In genomic region chr8:117542951-117543350, GRCm38 (mm10) we compare ENCODE assay signal across 20 mouse cellular contexts. TPM values are rescaled to one million over a fixed set of nuclear protein-coding genes. Genes with fewer than 3 reads are reported as not detected.
A peak's percentile ranks its signal among the peaks of the same experiment; 100 is the strongest.
DNase-seq lines count a peak whose midpoint lies in the region; ATAC-seq lines count a peak whose summit lies in the region.
"Had no signal": no experiment of that assay in that cellular context is flagged by ENCODE, and none has a peak within 500 bp of the region (broad histone marks: within the 10 kb centered on the region; RNA-seq: fewer than 3 reads in every experiment).

No protein-coding gene starts in this region.

- no peak overlapping the region for H3K4me3 ChIP-seq in heart, embryonic 10.5 days
- H3K4me3 ChIP-seq in megakaryocyte, embryonic 14.5 days (replicated peaks) = peak overlapping the region; percentile 86
- H3K4me3 ChIP-seq: embryonic facial prominence, embryonic 10.5 days; forebrain, embryonic 12.5 days; limb, embryonic 12.5 days; midbrain, embryonic 10.5 days had no signal

- ATAC-seq in common myeloid progenitor, adult 5-6 weeks (replicated peaks; ENCODE audit: low read depth, poor library complexity, severe bottlenecking) = peak; percentile 50

- no peaks in the 10 kb centered on the region for H3K36me3 ChIP-seq in heart, embryonic 10.5 days
- H3K36me3 ChIP-seq in megakaryocyte, embryonic 14.5 days (replicated peaks; ENCODE audit: low read length) = peaks cover 81% of the 10 kb centered on the region
- H3K36me3 ChIP-seq: embryonic facial prominence, embryonic 10.5 days; forebrain, embryonic 12.5 days; limb, embryonic 12.5 days; midbrain, embryonic 10.5 days had no signal

- H3K27ac ChIP-seq in heart, embryonic 10.5 days = peak overlapping the region; percentile 84
- H3K27ac ChIP-seq: embryonic facial prominence, embryonic 10.5 days; forebrain, embryonic 12.5 days; limb, embryonic 12.5 days; midbrain, embryonic 10.5 days had no signal

- no peaks in the 10 kb centered on the region for H3K9me3 ChIP-seq in heart, embryonic 10.5 days
- H3K9me3 ChIP-seq in megakaryocyte, embryonic 14.5 days = no peaks in the 10 kb centered on the region
- H3K9me3 ChIP-seq: embryonic facial prominence, embryonic 10.5 days; forebrain, embryonic 12.5 days; limb, embryonic 12.5 days; midbrain, embryonic 10.5 days had no signal

- no peak for DNase-seq in heart, embryonic 10.5 days (ENCODE audit: low spot score)
- DNase-seq in heart, adult 9 months (ENCODE audit: low spot score in 2 of 2) = no peak
- DNase-seq in B cell, adult 2 months = peak; percentile 33
- no peak for DNase-seq in c-Kit-positive CD71-positive TER-119-positive erythroid progenitor cells, embryonic 14.5 days (ENCODE audit: low spot score)
- DNase-seq in kidney, adult 11 months = no peak
- DNase-seq in MN1 (ENCODE audit: low spot score) = no peak
- DNase-seq: adrenal gland, postnatal 10 days; cerebellum, adult 18-20 months; heart, adult 18-20 months; kidney, postnatal 4 days; lung, adult 18-20 months; lung, postnatal 14 days; right cerebral cortex, postnatal 4 days; thymus, postnatal 25 days had no signal

- peaks cover 51% of the 10 kb centered on the region for H3K4me1 ChIP-seq in heart, embryonic 10.5 days
- peaks cover 99% of the 10 kb centered on the region for H3K4me1 ChIP-seq in megakaryocyte, embryonic 14.5 days
- H3K4me1 ChIP-seq: forebrain, embryonic 12.5 days; limb, embryonic 12.5 days; midbrain, embryonic 10.5 days had no signal

- H3K27me3 ChIP-seq in heart, embryonic 10.5 days (ENCODE audit: insufficient read depth, poor library complexity, severe bottlenecking) = no peaks in the 10 kb centered on the region
- H3K27me3 ChIP-seq in megakaryocyte, embryonic 14.5 days (replicated peaks) = no peaks in the 10 kb centered on the region
- H3K27me3 ChIP-seq: forebrain, embryonic 12.5 days; limb, embryonic 12.5 days had no signal

RNA-seq across cellular contexts. Expression of gene Plcg2, which starts 44.9 kb away (rescaled TPM):
- polyA plus RNA-seq in heart, embryonic 10.5 days (2016; fragmentation: Nextera tagmentation; extraction: Ambion mirVana) = 6.8 and 8.3 TPM in 2 replicates
- 56.3 and 76.7 TPM in 2 replicates for total RNA-seq in common myeloid progenitor, adult 5-6 weeks (2017)
- 36.0 and 76.6 TPM in 2 replicates for polyA plus RNA-seq in megakaryocyte, embryonic 14.5 days (2012; ENCODE audit: insufficient read depth, low replicate concordance)

Comparison
In these comparisons a context has a peak if more than half of its experiments do, and no peak if none do; other contexts are left out.
1. DNase-seq: peak in B cell, adult 2 months (2 of 2); none in heart, embryonic 10.5 days (single experiment), heart, adult 9 months (0 of 2), c-Kit-positive CD71-positive TER-119-positive erythroid progenitor cells, embryonic 14.5 days (single experiment), kidney, adult 11 months (single experiment) and MN1 (single experiment).